Mouse (Mus musculus): ENCODE results near the gene Tubg2. TPM values are rescaled to one million over a fixed set of nuclear protein-coding genes. Genes with fewer than 3 reads are reported as not detected.

The Tubg2 gene
- polyA plus RNA-seq, 1 experiment from 2014 or later = 3.0 TPM

DNA sequence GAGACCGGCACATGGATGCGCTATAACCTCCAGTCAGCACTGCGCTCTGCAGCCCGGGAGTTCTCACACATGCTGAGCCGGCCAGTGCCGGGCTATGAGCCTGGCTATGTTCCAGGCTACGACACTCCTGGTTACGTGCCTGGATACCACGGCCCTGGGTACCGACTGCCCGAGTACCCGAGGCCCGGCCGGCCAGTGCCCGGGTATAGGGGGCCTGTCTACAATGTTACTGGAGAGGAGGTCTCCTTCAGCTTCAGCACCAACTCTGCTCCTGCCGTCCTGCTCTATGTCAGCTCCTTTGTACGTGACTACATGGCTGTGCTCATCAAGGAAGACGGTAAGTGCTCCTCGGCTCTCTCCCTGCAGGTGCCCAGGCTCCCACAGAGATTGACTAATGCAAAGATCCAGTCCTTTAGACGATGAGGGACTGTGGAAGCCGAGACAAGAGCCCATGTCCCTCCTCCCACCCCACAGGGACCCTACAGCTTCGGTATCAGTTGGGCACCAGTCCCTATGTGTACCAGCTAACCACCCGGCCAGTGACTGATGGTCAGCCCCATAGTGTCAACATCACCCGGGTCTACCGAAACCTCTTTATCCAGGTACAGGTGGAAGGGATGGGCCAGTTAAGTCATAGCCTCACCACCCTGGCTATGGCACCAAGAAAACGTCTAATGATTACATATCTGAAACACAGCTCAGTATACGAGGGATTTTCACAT is 31.0 kb downstream of the Tubg2 start:
- H3K27me3 ChIP-seq (ENCODE audit: control insufficient read depth, insufficient read depth, low read length) = no peaks in the 10 kb centered on the region
- no peak overlapping the region for H3K9ac ChIP-seq (ENCODE audit: low read length)
- 0 out of 2 replicates have a peak, but pooled peaks cover 2% of the 10 kb centered on the region for H3K4me1 ChIP-seq (replicated peaks; ENCODE audit: control insufficient read depth, insufficient read depth)
- H3K4me2 ChIP-seq (replicated peaks; ENCODE audit: low read depth) = no peak overlapping the region
- WGBS = 86% methylated on average over 27 of the region's 27 CpGs
- TF ChIP-seq EP300 (optimal IDR thresholded peaks at IDR 0.05) (no peak), CTCF (IDR thresholded peaks at IDR 0.05; ENCODE audit: low read depth) (no peak)
- H3K27ac ChIP-seq (replicated peaks) = no peak overlapping the region
- ATAC-seq (ENCODE audit: low FRiP score, low TSS enrichment) = no peak
- H3K4me3 ChIP-seq (ENCODE audit: low read depth, low read length) = no peak overlapping the region
- H3K9me3 ChIP-seq (ENCODE audit: control insufficient read depth, low read length) = no peaks in the 10 kb centered on the region
- peaks cover 2% of the 10 kb centered on the region; the same call in 1 of the 2 replicates for H3K36me3 ChIP-seq (ENCODE audit: control insufficient read depth, insufficient read depth, low read length)
- DNase-seq (ENCODE audit: low spot score) = no peak

GRCm38 (mm10) chr11:101187541-101187940 is 31.8 kb downstream of the Tubg2 start:
- TF ChIP-seq CTCF (IDR thresholded peaks at IDR 0.05; ENCODE audit: low read depth) (no peak), EP300 (optimal IDR thresholded peaks at IDR 0.05) (no peak)
- no peak for DNase-seq (ENCODE audit: low spot score)
- ATAC-seq (ENCODE audit: low FRiP score, low TSS enrichment) = no peak
- H3K27me3 ChIP-seq (ENCODE audit: control insufficient read depth, insufficient read depth, low read length) = no peaks in the 10 kb centered on the region
- H3K4me1 ChIP-seq (replicated peaks; ENCODE audit: control insufficient read depth, insufficient read depth) = 0 out of 2 replicates have a peak, but pooled peaks cover 2% of the 10 kb centered on the region
- no peak overlapping the region for H3K4me3 ChIP-seq (ENCODE audit: low read depth, low read length)
- H3K36me3 ChIP-seq (ENCODE audit: control insufficient read depth, insufficient read depth, low read length) = peaks cover 2% of the 10 kb centered on the region; the same call in 1 of the 2 replicates
- H3K9ac ChIP-seq (ENCODE audit: low read length) = no peak overlapping the region
- no peaks in the 10 kb centered on the region for H3K9me3 ChIP-seq (ENCODE audit: control insufficient read depth, low read length)
- 93% methylated on average over 5 of the region's 5 CpGs for WGBS
- H3K4me2 ChIP-seq (replicated peaks; ENCODE audit: low read depth) = no peak overlapping the region
- no peak overlapping the region for H3K27ac ChIP-seq (replicated peaks)

DNA sequence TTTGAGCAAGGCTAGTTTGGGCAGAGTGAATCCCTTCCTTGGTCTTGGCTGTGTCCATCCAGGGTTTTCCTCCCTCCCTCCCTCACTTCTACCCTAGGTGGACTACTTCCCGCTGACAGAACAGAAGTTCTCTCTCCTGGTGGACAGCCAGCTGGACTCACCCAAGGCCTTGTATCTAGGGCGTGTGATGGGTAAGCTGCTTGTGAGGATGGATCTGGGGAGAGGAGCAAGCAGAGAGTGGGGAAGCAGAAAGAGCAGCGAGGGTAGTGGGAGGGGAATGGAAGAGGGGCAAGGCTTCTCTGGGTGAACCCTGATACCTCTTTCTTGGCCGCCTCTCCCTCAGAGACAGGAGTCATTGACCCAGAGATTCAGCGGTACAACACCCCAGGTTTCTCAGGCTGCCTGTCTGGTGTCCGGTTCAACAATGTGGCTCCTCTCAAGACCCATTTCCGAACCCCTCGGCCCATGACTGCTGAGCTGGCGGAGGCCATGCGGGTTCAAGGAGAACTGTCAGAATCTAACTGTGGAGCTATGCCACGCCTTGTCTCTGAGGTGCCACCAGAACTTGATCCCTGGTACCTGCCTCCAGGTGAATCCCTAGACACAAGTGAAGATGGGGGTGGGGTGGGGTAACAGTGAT is 32.6 kb downstream of the Tubg2 start:
- 0 out of 2 replicates have a peak, but pooled peaks cover 2% of the 10 kb centered on the region for H3K4me1 ChIP-seq (replicated peaks; ENCODE audit: control insufficient read depth, insufficient read depth)
- H3K9ac ChIP-seq (ENCODE audit: low read length) = no peak overlapping the region
- no peaks in the 10 kb centered on the region for H3K9me3 ChIP-seq (ENCODE audit: control insufficient read depth, low read length)
- no peak overlapping the region; the same call in 1 of the 2 replicates for H3K4me2 ChIP-seq (replicated peaks; ENCODE audit: low read depth)
- 79% methylated on average over 11 of the region's 11 CpGs for WGBS
- H3K4me3 ChIP-seq (ENCODE audit: low read depth, low read length) = no peak overlapping the region
- TF ChIP-seq EP300 (optimal IDR thresholded peaks at IDR 0.05) = no peak
- TF ChIP-seq CTCF (IDR thresholded peaks at IDR 0.05; ENCODE audit: low read depth) = no peak
- peak overlapping the region; percentile 84 for H3K27ac ChIP-seq (replicated peaks)
- H3K36me3 ChIP-seq (ENCODE audit: control insufficient read depth, insufficient read depth, low read length) = peaks cover 4% of the 10 kb centered on the region; the same call in 1 of the 2 replicates
- no peak for DNase-seq (ENCODE audit: low spot score)
- ATAC-seq (ENCODE audit: low FRiP score, low TSS enrichment) = no peak
- no peaks in the 10 kb centered on the region for H3K27me3 ChIP-seq (ENCODE audit: control insufficient read depth, insufficient read depth, low read length)

DNA sequence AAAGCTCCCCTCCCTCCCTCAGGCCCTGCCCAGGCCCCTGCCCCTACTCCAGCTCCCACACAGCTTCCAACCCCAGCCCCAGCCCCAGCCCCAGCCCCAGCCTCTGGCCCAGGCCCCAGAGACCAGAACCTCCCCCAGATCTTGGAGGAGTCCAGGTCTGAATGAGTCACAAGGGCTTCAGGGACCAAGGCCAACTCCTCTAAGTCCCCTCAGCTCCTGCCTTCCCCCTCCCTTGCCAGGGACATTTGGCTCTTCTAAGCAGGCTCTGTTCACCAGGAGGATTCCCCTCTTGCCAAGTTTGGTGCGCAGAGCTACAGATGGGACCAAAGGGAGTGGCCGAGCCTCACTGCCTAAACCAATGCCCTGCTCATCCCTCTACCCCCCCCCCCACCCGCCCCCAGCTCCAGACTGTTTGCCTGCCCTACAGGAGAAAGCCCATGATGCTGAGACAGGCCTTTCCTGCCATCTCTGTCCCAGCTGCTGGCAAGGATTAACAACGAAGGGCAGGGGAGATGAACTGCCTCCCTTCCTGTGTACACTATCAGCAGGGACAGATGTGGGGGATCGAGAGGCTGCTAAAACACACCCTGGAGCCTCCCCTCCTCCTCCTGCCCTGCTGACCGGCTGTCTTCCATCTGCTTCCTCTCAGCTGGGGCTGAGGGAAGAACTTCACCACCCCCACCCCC is 33.9 kb downstream of the Tubg2 start:
- Histone ChIP-seq H3K4me1 (replicated peaks; ENCODE audit: control insufficient read depth, insufficient read depth) (0 out of 2 replicates have a peak, but pooled peaks cover 2% of the 10 kb centered on the region), H3K9me3 (ENCODE audit: control insufficient read depth, low read length) (no peaks in the 10 kb centered on the region), H3K27ac (replicated peaks) (peak overlapping the region; percentile 84), H3K9ac (ENCODE audit: low read length) (0 out of 2 replicates have a peak overlapping the region, but pooled peaks have one; percentile 36), H3K4me3 (ENCODE audit: low read depth, low read length) (no peak overlapping the region), H3K36me3 (ENCODE audit: control insufficient read depth, insufficient read depth, low read length) (peaks cover 6% of the 10 kb centered on the region; the same call in 1 of the 2 replicates), H3K27me3 (ENCODE audit: control insufficient read depth, insufficient read depth, low read length) (no peaks in the 10 kb centered on the region), H3K4me2 (replicated peaks; ENCODE audit: low read depth) (no peak overlapping the region)
- WGBS = 17% methylated on average over 5 of the region's 6 CpGs
- TF ChIP-seq EP300 (optimal IDR thresholded peaks at IDR 0.05) = no peak
- TF ChIP-seq CTCF (IDR thresholded peaks at IDR 0.05; ENCODE audit: low read depth) = no peak
- DNase-seq (ENCODE audit: low spot score) (peak; percentile 52), ATAC-seq (ENCODE audit: low FRiP score, low TSS enrichment) (peak; percentile 82)

DNA sequence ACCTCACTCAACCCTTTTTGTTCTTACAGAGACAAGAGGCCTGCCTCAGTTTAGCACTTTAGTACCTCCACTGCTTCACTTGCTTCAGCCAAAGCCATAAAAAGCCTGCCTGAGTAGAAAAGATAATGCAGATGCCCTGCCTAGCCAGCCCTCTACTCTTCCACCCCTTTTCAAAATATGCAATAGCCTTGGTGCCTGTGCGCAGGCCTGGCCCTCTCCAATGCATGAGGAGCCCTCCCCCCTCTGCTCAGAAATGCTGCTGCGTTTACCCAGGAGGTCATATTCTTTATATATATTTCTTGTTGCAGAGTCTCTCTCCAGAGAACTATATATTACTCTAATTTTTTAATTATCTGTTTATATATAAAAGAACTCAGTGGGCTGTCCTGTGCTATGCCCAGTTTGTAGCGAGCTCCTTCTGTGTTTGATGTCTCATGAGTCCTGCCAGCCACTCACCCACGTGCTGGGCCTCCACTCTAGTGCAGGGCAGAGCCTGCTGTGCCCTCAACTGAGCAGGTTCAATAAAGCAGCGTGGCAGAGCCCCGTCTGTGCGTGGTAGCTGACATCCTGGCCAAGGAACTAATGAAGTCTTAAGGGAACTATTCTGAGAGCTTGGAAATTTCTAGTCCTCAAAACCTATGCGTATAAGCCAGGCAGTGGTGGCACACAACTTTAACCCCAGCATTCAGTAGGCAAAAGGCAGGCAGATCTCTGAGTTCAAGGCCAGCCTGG is 34.6 kb downstream of the Tubg2 start:
- WGBS = 41% methylated on average over 8 of the region's 8 CpGs
- Histone ChIP-seq H3K9ac (ENCODE audit: low read length) (peak overlapping the region; percentile 36; the same call in 1 of the 2 replicates), H3K27ac (replicated peaks) (peak overlapping the region; percentile 84), H3K4me1 (replicated peaks; ENCODE audit: control insufficient read depth, insufficient read depth) (0 out of 2 replicates have a peak, but pooled peaks cover 2% of the 10 kb centered on the region), H3K36me3 (ENCODE audit: control insufficient read depth, insufficient read depth, low read length) (peaks cover 6% of the 10 kb centered on the region; the same call in 1 of the 2 replicates), H3K4me3 (ENCODE audit: low read depth, low read length) (no peak overlapping the region), H3K27me3 (ENCODE audit: control insufficient read depth, insufficient read depth, low read length) (no peaks in the 10 kb centered on the region), H3K4me2 (replicated peaks; ENCODE audit: low read depth) (no peak overlapping the region), H3K9me3 (ENCODE audit: control insufficient read depth, low read length) (no peaks in the 10 kb centered on the region)
- ATAC-seq (ENCODE audit: low FRiP score, low TSS enrichment) = no peak
- TF ChIP-seq EP300 (optimal IDR thresholded peaks at IDR 0.05) (no peak), CTCF (IDR thresholded peaks at IDR 0.05; ENCODE audit: low read depth) (no peak)
- no peak for DNase-seq (ENCODE audit: low spot score)

Measured in stomach, postnatal 0 days (tissue).